Mouse (Mus musculus) adrenal gland, postnatal 36 days (tissue): Measurements from ENCODE around the gene Mpig6b. TPM values are rescaled to one million over a fixed set of nuclear protein-coding genes. Genes with fewer than 3 reads are reported as not detected.

Source experiments
- DNase-seq, 2 experiments: peaks; one replicate each; pipeline ENCODE4 v3.0.0; 2021; ENCODE audit warnings: mixed read lengths in 1 of 2
- total RNA-seq, 2 experiments: library from RNA; stranded (reverse); gene quantifications; 2 replicates each; pipeline ENCODE4 v1.2.3; 2021

The Mpig6b gene
- total RNA-seq, 2 experiments from 2014 or later: not detected

GRCm38 (mm10) chr17:35060071-35060470 lies 5.9 kb downstream of the Mpig6b start:
- no peak for DNase-seq

GRCm38 (mm10) chr17:35058911-35059892 lies 6.8 kb downstream of the Mpig6b start, which contains the start of gene Ddah2:
Gene Ddah2 (plus strand): TSS chr17:35059035.
- DNase-seq: peak; percentile 85 to 92

DNA sequence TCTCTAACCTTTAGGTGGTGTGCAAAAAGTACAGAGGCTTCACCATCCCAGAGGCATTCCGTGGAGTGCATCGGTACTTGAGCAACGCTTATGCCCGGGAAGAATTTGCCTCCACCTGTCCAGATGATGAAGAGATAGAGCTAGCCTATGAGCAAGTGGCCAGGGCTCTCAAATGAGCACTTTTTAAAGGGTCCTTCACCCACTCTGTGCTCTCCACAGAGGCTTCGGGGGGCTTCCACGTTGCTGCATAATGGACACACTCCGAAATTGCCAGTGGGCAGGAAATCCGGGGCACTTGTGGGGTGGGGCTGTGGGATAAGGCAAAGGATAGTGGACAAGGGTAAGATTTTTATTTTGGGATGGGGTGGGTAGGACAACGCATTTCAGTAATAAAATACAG lies 7.7 kb downstream of the Mpig6b start:
- DNase-seq: no peak

GRCm38 (mm10) chr17:35057090-35057489 lies 8.9 kb downstream of the Mpig6b start:
- no peak for DNase-seq

- DNase-seq: no peak
Observed at GRCm38 (mm10) chr17:35055691-35056495, 10.1 kb downstream of the Mpig6b start.

DNA sequence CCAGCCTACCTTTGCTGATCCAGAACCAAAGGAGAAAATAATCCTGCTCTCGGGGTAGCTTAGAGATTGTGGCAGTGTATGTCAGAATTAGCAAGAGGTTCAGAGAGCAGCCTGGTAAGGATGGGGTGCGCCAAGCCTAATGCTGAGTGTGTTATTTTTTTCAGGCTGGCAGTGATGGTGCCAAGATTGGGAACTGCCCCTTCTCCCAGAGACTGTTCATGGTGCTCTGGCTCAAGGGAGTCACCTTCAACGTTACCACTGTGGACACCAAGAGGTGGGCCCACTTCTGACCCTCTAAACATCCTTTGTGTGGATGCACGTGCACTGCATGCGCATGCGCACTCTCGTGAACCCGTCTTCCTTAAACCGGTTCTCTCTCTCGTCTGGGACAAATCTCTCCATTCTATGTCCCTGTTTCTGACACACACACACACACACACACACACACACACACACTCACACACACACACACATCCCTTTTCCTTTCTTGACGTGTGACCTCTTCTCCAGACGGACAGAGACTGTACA lies 13.6 kb downstream of the Mpig6b start:
- no peak for DNase-seq

GRCm38 (mm10) chr17:35051156-35052086 lies 14.6 kb downstream of the Mpig6b start:
- DNase-seq: peak; percentile 74 to 85

- peak; percentile 78 to 89 for DNase-seq
Observed at GRCm38 (mm10) chr17:35050126-35050750, 15.7 kb downstream of the Mpig6b start.

DNA sequence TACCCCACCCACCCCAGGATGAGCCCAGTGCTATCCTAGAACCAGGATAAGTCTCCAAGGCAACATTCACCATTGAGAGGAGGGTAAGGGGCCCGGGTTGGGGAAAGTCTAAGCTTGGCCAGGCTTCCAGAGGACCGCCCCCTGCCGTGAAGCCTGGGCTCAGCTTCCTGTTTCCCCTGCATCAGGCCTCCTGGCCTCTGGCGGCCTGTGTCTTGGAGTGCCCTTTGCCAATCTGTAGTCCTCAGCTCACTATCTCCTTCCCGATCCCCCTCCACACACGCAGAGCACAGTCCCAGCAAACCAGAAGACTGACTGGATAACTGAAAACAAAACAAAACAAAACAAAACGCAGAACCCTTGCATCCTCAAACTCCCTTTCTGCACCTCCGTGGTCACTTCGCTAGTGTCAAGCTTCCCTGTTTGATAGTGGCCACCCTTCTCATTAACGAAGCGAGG lies 16.4 kb downstream of the Mpig6b start, which contains the start of gene Clic1:
Gene Clic1 (plus strand): TSS at position 406 of the 456 bp plus-strand sequence.
- peak; percentile 43 to 66 for DNase-seq

DNA sequence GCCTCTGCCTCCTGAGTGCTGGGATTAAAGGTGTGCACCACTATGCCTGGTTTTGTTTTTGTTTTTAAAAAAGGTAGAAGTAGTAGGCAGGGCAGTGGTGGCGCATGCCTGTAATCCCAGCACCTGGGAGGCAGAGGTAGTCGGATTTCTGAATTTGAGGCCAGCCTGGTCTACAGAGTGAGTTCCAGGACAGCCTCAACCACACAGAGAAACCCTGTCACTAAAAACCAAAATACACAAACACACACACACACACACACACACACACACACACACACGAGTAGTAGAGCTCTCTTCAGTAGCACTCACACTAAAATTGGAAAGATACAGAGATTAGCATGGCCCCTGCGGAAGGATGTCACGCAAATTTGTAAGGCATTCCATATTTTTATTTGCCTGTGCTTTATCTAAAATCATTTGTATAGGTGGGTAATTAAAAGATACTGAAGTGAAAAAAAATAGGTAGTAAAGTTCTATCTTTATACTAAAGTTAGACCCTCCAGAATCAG lies 17.0 kb downstream of the Mpig6b start:
- no peak for DNase-seq

DNA sequence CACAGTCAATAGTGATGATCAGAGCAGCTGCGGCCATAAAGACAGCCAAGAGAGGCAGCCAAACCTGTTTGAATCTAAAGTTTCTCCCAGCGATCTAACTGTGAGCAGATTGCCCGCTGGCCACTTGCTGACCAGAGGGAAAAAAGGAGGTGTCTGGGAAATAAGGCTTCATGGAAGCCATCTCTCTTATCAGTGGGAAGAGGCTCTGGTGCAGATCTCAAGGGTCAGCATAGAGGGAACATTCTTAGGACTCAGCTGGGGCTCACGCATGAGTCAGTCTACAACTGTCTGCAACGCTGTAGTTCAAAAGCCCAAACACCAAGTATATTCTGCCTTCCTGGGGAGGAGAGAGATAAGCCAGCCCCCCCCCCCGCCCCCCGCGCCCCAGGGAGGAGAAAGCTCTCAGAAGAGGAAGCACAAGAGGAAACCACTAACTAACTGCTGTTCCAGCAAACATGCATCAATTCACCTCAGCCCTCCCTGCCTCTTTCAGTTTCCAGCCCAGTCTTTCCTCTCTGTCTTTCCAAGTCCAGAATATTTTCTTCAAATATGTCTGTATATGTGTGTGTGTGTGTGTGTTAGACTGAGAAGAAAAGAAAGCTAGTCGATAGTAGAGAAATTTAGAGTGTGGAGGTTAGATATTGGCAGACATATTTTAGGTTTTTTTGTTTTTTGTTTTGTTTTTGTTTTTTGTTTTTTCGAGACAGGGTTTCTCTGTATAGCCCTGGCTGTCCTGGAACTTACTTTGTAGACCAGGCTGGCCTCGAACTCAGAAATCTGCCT lies 17.6 kb downstream of the Mpig6b start:
- DNase-seq: no peak

- DNase-seq: no peak
Observed at GRCm38 (mm10) chr17:35047688-35048087, 18.3 kb downstream of the Mpig6b start.

DNA sequence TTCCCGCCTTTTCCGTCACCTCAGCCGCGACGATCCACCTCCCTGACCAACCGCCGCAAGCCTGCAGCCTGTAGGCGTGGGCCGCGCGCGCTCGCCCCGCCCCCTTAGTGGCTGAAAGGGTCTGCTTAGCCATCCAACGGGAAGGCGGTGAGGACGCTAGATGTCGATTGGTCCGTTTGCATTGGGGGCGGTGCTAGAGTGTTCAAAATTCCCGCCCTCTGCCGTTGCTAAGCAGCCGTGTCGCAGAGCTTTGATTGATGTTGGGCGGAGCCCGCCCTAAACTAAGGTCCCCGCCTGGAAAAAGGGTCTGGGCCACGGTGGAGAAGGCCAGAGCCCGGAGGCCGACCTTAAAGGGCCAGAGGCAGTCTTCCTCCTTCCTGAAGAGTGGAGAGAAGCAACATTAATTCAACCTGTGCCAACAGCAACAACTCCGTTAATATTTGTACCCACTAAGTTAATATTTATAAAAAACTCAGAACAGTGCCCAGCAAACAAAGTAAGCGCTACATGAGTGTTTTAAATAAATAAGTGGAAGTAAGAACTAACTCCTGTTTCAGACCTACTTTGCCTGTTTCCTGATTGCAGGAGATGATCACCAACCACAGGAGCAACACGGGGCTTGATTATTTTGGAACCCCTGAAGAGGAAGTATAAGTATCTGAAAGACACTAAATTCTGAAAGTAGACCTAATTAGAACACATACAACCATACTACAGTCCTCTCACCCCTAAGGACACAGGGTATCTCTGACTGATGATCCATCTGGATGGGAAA lies 19.1 kb downstream of the Mpig6b start, which contains the start of gene Msh5:
Gene Msh5 (minus strand): TSS at position 65 of the 775 bp plus-strand sequence.
- DNase-seq: peak; percentile 96 to 97

DNA sequence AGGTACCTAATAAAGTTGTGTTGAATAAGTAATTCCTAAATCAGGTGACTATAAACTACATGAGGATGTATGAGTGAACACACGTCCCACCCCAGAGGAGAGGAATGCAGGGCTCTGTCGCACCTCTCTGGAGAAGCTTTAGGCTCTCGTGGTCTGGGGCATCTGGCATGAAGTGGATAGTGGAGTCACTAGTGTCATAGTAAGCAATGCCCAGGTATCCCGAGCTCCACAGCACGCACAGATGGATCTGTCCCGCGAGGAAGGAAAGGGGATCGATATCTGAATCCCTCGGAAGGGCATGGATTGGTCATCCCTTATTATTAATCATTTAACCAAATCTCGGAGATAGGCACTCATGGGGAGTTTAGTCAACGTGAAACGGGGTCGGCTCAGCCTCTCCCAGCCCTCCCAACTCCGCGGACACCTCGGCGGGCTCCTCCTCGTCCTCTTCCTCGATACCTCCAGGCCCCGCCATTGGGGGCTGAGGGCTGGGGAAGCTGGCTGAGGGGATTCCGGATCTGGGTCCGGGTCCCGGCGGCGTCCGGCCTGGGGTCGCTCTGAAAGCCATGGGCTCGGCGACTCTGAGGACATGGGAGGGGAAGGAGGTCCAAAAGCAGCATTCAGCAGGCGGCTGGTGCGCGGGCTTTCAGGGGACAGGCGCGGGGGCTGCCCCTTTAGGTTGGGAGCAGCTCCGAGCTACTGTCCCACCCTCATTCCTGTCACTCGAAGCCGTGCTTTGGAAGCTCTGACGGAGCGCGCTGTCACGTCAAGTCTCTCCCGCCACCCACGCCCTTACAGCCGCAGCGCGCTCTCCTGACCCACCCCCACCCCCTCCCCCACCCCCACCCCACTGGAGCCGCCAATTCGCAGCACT lies 19.9 kb downstream of the Mpig6b start:
- DNase-seq: no peak

DNA sequence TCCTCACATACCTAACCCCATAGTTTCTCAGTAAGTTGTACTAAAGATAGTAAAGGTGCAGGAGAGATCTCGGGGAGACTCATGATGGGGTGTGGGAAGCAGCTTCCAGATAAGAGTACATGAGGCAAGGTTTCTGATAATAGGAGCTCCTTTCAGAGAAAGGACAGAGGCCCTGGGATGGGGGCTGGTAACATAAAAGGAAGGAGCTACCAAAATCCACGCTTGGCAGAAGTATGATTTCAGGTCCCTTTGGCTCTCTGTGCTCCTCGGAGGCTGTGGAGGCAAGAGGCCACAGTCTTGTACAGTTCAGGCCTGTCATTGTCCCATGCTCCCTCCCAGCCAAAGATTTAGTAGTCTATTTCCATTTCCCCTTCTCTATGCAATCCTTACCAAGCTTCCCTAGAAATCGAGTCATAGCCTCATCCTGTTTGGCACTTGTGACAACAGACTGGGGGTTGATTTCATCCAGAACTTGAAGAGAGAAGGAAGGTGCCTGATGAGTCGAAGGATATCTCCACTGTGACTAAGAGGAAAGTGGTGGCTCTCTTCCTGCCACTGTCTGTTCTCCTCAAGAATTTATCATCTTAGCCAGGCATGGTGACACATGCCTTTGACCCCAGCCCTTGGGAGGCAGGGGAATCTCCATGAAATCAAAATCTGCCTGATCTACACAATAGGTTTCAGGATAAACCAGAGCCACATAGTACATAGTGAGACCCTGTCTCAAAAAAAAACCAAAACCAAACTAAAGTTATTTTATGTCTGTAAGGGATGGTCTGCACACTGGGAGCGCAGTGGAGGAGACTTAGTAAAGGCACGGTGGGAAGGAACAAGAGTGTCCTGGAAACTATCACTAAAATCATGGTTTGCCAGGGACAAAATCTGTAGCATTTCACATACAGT lies 20.8 kb downstream of the Mpig6b start:
- DNase-seq: no peak

- DNase-seq: no peak
Observed at GRCm38 (mm10) chr17:35043794-35044193, 22.2 kb downstream of the Mpig6b start.
